Mouse (Mus musculus) heart, adult 10 weeks (tissue): ENCODE measurements around the gene Eps8l1. TPM values are rescaled to one million over a fixed set of nuclear protein-coding genes. Genes with fewer than 3 reads are reported as not detected.

ENCODE experiments used
- polyA plus RNA-seq: library from polyadenylated mRNA; stranded (reverse); fragments of 350-450 nt; fragmentation: Illumina TruSeq; extraction: RNeasy Lipid Tissue Mini Kit (QIAGEN cat#74804); gene quantifications from one replicate; pipeline ENCODE4 v1.2.3, GENCODE M21; 2014; ENCODE audit warnings: low read depth, low replicate concordance

Eps8l1 gene
- polyA plus RNA-seq, result 4.1 TPM

GRCm38 (mm10) chr7:4460576-4461434 is at the start of gene Eps8l1:
Gene Eps8l1 (plus strand): TSS chr7:4460674.

GRCm38 (mm10) chr7:4445216-4445791 is 15.2 kb upstream of the Eps8l1 start, which contains the start of gene Rdh13:
Gene Rdh13 (minus strand): TSS chr7:4445649.

GRCm38 (mm10) chr7:4501558-4502397 is 41.3 kb downstream of the Eps8l1 start, which contains the start of gene Ppp1r12c:
Gene Ppp1r12c (minus strand): TSS chr7:4501680.

GRCm38 (mm10) chr7:4516332-4517050 is 56.0 kb downstream of the Eps8l1 start, which contains the start of gene Tnnt1:
Gene Tnnt1 (minus strand): TSS chr7:4516382.

GRCm38 (mm10) chr7:4524212-4524922 is 63.9 kb downstream of the Eps8l1 start, which contains the start of gene Tnni3:
Gene Tnni3 (minus strand): TSS chr7:4524229.

Other genes with a start within 250 kb of the Eps8l1 start
- gene Lilra5, start 222.9 kb upstream of the Eps8l1 start, polyA plus RNA-seq, result 1.3 TPM
- gene Ncr1, start 123.0 kb upstream of the Eps8l1 start, polyA plus RNA-seq, result 0.42 TPM
- not detected for gene Gp6, start 62.9 kb upstream of the Eps8l1 start, polyA plus RNA-seq
- 36.9 TPM for gene Rdh13, start 15.0 kb upstream of the Eps8l1 start, polyA plus RNA-seq
- 103 TPM for gene Ppp1r12c, start 41.0 kb downstream of the Eps8l1 start, polyA plus RNA-seq
- 33.8 TPM for gene Tnnt1, start 55.7 kb downstream of the Eps8l1 start, polyA plus RNA-seq
- gene Tnni3, start 63.6 kb downstream of the Eps8l1 start, polyA plus RNA-seq, result 10,656 TPM
- 7.5 TPM for gene Dnaaf3, start 71.8 kb downstream of the Eps8l1 start, polyA plus RNA-seq
- gene Syt5, start 86.9 kb downstream of the Eps8l1 start, polyA plus RNA-seq, result 0.97 TPM
- gene Ptprh, start 143.4 kb downstream of the Eps8l1 start, polyA plus RNA-seq, result not detected
- gene Tmem86b, start 170.7 kb downstream of the Eps8l1 start, polyA plus RNA-seq, result 7.5 TPM
- gene Ppp6r1, start 198.3 kb downstream of the Eps8l1 start, polyA plus RNA-seq, result 64.9 TPM
- 37.1 TPM for gene Hspbp1, start 224.4 kb downstream of the Eps8l1 start, polyA plus RNA-seq
- 2.1 TPM for gene Brsk1, start 229.9 kb downstream of the Eps8l1 start, polyA plus RNA-seq